Mouse (Mus musculus): Measurements from ENCODE around the gene Slit3.

- no peak for TF ChIP-seq GATA1 (IDR thresholded peaks at IDR 0.05; ENCODE audit: borderline replicate concordance, low read length)
- TF ChIP-seq FLI1 (IDR thresholded peaks at IDR 0.05; ENCODE audit: low read length) = no peak
Observed at GRCm38 (mm10) chr11:35569957-35570356, 448.9 kb downstream of the Slit3 start.
